Mouse (Mus musculus) midbrain, embryonic 11.5 days (tissue): Measurements from ENCODE around the gene Nacc1. TPM values are rescaled to one million over a fixed set of nuclear protein-coding genes. Genes with fewer than 3 reads are reported as not detected.
"Not testable (repeated sequence)": the region's sequence is repeated elsewhere in the genome, so short reads cannot be mapped to it uniquely, and the experiment has no call there.

Experiments used
- ATAC-seq: fragments of 200-750 bp; cut with Nextera tagmentation; 2 replicates; pipeline ENCODE4 v1.8.0; 2017; ENCODE audit warnings: moderate TSS enrichment, moderate library complexity; ENCODE audit not compliant: low FRiP score
- DNase-seq: peaks from one replicate; pipeline ENCODE4 v3.0.0; 2015; ENCODE audit warnings: low spot score; ENCODE audit errors: missing footprints
- H3K27ac ChIP-seq: fragments of 300-500 bp; sonication (generic); 2 replicates; pipeline ENCODE4 v1.5.1; 2014; ENCODE audit warnings: low read depth, low read length
- H3K27me3 ChIP-seq: fragments of 300-500 bp; sonication (generic); 2 replicates; pipeline ENCODE4 v1.6.1; 2014; ENCODE audit warnings: mild to moderate bottlenecking, low read length, moderate library complexity, mixed read lengths; ENCODE audit not compliant: control insufficient read depth, insufficient read depth
- H3K36me3 ChIP-seq: fragments of 300-500 bp; sonication (generic); 2 replicates; pipeline ENCODE4 v1.6.1; 2014; ENCODE audit warnings: mild to moderate bottlenecking, low read length, moderate library complexity, mixed read lengths; ENCODE audit not compliant: control insufficient read depth, insufficient read depth
- H3K4me1 ChIP-seq: fragments of 300-500 bp; sonication (generic); 2 replicates; pipeline ENCODE4 v1.6.1; 2014; ENCODE audit warnings: low read length; ENCODE audit not compliant: control insufficient read depth, insufficient read depth
- H3K4me2 ChIP-seq: fragments of 300-500 bp; sonication (generic); 2 replicates; pipeline ENCODE4 v1.6.1; 2014; ENCODE audit warnings: mild to moderate bottlenecking, moderate library complexity
- H3K4me3 ChIP-seq: fragments of 300-500 bp; sonication (generic); 2 replicates; pipeline ENCODE4 v1.5.1; 2014; ENCODE audit warnings: low read depth, low read length
- H3K9ac ChIP-seq: fragments of 300-500 bp; sonication (generic); 2 replicates; pipeline ENCODE4 v1.6.1; 2014; ENCODE audit warnings: low read length
- H3K9me3 ChIP-seq: fragments of 300-500 bp; sonication (generic); 2 replicates; pipeline ENCODE4 v1.6.1; 2016; ENCODE audit warnings: low read length; ENCODE audit not compliant: control insufficient read depth
- WGBS: fragments of 180-500 bp; shearing (Covaris S2); extraction: QIAGEN DNeasy Blood & Tissue Kit; methylation state at CpG from one replicate; pipeline ENCODE4 v1.1.7; 2014; 5-methylcytosine and 5-hydroxymethylcytosine counted together
- polyA plus RNA-seq: library from polyadenylated mRNA; unstranded; fragments of >200 nt; fragmentation: Nextera tagmentation; extraction: Ambion mirVana; gene quantifications from 2 replicates; pipeline ENCODE4 v1.2.1, GENCODE M21; 2014

Gene Nacc1
- polyA plus RNA-seq, 1 experiment from 2014 or later = 21.4 TPM

- H3K4me2 ChIP-seq = no peak overlapping the region
- H3K27ac ChIP-seq = no peak overlapping the region
- DNase-seq = no peak
- peaks cover 8% of the 10 kb centered on the region for H3K4me1 ChIP-seq
- WGBS = 92% methylated on average over 2 of the region's 2 CpGs
- no peaks in the 10 kb centered on the region for H3K36me3 ChIP-seq
- H3K27me3 ChIP-seq = no peaks in the 10 kb centered on the region
- no peak overlapping the region for H3K4me3 ChIP-seq
- no peak for ATAC-seq
- no peaks in the 10 kb centered on the region for H3K9me3 ChIP-seq
- H3K9ac ChIP-seq = no peak overlapping the region
Measured at GRCm38 (mm10) chr8:84681476-84681875, 6.2 kb downstream of the Nacc1 start.

GRCm38 (mm10) chr8:84677305-84677704 is 10.4 kb downstream of the Nacc1 start:
- Histone ChIP-seq H3K27me3 (no peaks in the 10 kb centered on the region), H3K27ac (no peak overlapping the region), H3K4me1 (no peaks in the 10 kb centered on the region), H3K9me3 (no peaks in the 10 kb centered on the region), H3K4me3 (no peak overlapping the region), H3K36me3 (peaks cover 8% of the 10 kb centered on the region), H3K4me2 (no peak overlapping the region), H3K9ac (no peak overlapping the region)
- 95% methylated on average over 5 of the region's 5 CpGs for WGBS
- DNase-seq (no peak), ATAC-seq (no peak)

- not testable (repeated sequence) for H3K4me2 ChIP-seq
Measured at GRCm38 (mm10) chr8:84670295-84671006, 17.2 kb downstream of the Nacc1 start.

GRCm38 (mm10) chr8:84668731-84669485 is 18.8 kb downstream of the Nacc1 start:
- Histone ChIP-seq H3K36me3 (peaks cover 6% of the 10 kb centered on the region), H3K27me3 (no peaks in the 10 kb centered on the region), H3K27ac (no peak overlapping the region), H3K4me1 (peaks cover 4% of the 10 kb centered on the region; the same call in 1 of the 2 replicates), H3K9ac (no peak overlapping the region), H3K4me2 (no peak overlapping the region), H3K4me3 (no peak overlapping the region), H3K9me3 (no peaks in the 10 kb centered on the region)
- ATAC-seq (no peak), DNase-seq (no peak)
- WGBS = 83% methylated on average over 6 of the region's 6 CpGs

More at GRCm38 (mm10) chr8:84670295-84671006, 17.2 kb downstream of the Nacc1 start:
- not testable (repeated sequence) for H3K9me3 ChIP-seq, H3K27me3 ChIP-seq, ATAC-seq, H3K4me1 ChIP-seq, DNase-seq, H3K4me3 ChIP-seq, H3K9ac ChIP-seq, H3K27ac ChIP-seq
- 92% methylated on average over 5 of the region's 5 CpGs for WGBS
- H3K36me3 ChIP-seq = peaks cover 13% of the 10 kb centered on the region

- WGBS = 78% methylated on average over 1 of the region's 1 CpGs
- Histone ChIP-seq H3K4me2 (no peak overlapping the region), H3K27me3 (no peaks in the 10 kb centered on the region), H3K9ac (no peak overlapping the region), H3K4me3 (no peak overlapping the region), H3K27ac (no peak overlapping the region), H3K9me3 (no peaks in the 10 kb centered on the region), H3K4me1 (peaks cover 8% of the 10 kb centered on the region), H3K36me3 (peaks cover 6% of the 10 kb centered on the region)
- no peak for DNase-seq
- ATAC-seq = no peak
Measured at GRCm38 (mm10) chr8:84668081-84668480, 19.6 kb downstream of the Nacc1 start.

- H3K4me1 ChIP-seq = peaks cover 26% of the 10 kb centered on the region
- DNase-seq = no peak
- H3K27me3 ChIP-seq = no peaks in the 10 kb centered on the region
- H3K36me3 ChIP-seq = peaks cover 6% of the 10 kb centered on the region
- peak overlapping the region; percentile 68 for H3K9ac ChIP-seq
- WGBS = 3% methylated on average over 14 of the region's 14 CpGs
- peak overlapping the region; percentile 50 for H3K27ac ChIP-seq
- peak overlapping the region; percentile 59 for H3K4me3 ChIP-seq
- no peak for ATAC-seq
- H3K9me3 ChIP-seq = no peaks in the 10 kb centered on the region
- peak overlapping the region; percentile 99 for H3K4me2 ChIP-seq
Measured at GRCm38 (mm10) chr8:84665385-84665893, 22.2 kb downstream of the Nacc1 start.

GRCm38 (mm10) chr8:84664566-84665384 is 22.9 kb downstream of the Nacc1 start:
- peak overlapping the region; percentile 59 for H3K4me3 ChIP-seq
- under 1% methylated on average over 29 of the region's 29 CpGs for WGBS
- peak overlapping the region; percentile 99 for H3K4me2 ChIP-seq
- ATAC-seq = peak; percentile 51
- H3K9ac ChIP-seq = peak overlapping the region; percentile 68
- peak overlapping the region; percentile 80 for H3K27ac ChIP-seq
- peaks cover 32% of the 10 kb centered on the region for H3K4me1 ChIP-seq
- no peaks in the 10 kb centered on the region for H3K27me3 ChIP-seq
- H3K9me3 ChIP-seq = no peaks in the 10 kb centered on the region
- peak; percentile 99 for DNase-seq
- H3K36me3 ChIP-seq = peaks cover 3% of the 10 kb centered on the region; the same call in 1 of the 2 replicates

- no peaks in the 10 kb centered on the region for H3K9me3 ChIP-seq
- ATAC-seq = peak; percentile 84
- H3K4me3 ChIP-seq = peak overlapping the region; percentile 59
- peaks cover 3% of the 10 kb centered on the region; the same call in 1 of the 2 replicates for H3K36me3 ChIP-seq
- peak overlapping the region; percentile 80 for H3K27ac ChIP-seq
- WGBS = 3% methylated on average over 43 of the region's 43 CpGs
- peak; percentile 99 for DNase-seq
- peak overlapping the region; percentile 99 for H3K4me2 ChIP-seq
- peak overlapping the region; percentile 88 for H3K9ac ChIP-seq
- no peaks in the 10 kb centered on the region for H3K27me3 ChIP-seq
- H3K4me1 ChIP-seq = peaks cover 40% of the 10 kb centered on the region
Measured at GRCm38 (mm10) chr8:84663483-84664327, 24.0 kb downstream of the Nacc1 start.
